Mouse (Mus musculus) brain, adult 2 months (tissue): ENCODE results near the gene Csrp2.

Experiments used
- DNase-seq: peaks from one replicate; pipeline ENCODE4 v3.0.0; 2011; ENCODE audit warnings: low read depth, low spot score

The Csrp2 gene

DNA sequence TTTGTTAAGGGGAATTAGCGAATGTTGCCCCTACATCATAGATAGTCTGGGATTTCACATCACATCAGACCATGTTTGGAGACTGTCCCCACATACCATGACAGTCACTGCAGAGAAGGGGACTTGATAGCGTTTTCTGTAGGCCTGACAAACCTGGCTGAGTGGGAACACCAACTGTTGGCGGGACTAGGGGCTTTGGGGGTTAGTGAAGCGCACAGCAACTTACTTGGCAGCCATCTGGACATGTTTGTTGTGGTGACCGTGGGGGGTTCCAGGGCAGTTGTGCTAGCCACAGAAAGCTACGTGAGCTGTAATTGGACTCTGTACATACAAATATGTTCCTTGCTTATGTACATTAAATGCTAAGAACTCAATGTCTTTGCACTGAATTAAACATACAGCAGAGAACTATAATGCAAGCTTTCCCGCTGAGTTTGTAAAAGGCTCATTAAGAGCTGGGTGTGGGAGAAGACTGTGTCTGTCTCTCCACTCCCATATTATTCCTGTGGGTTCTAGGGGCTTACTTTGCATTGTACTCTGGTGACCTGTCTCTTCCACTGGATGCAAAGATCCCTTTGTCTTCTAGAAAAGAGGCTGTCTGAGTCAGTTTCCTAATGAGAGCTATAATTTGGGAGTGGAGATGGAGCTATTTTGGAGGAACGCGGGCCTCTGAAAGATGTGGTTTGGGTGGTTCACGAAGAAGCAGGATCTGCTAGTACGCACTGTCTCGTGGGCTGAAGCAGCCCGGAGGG lies 11.7 kb downstream of the Csrp2 start:
- DNase-seq: no peak

DNA sequence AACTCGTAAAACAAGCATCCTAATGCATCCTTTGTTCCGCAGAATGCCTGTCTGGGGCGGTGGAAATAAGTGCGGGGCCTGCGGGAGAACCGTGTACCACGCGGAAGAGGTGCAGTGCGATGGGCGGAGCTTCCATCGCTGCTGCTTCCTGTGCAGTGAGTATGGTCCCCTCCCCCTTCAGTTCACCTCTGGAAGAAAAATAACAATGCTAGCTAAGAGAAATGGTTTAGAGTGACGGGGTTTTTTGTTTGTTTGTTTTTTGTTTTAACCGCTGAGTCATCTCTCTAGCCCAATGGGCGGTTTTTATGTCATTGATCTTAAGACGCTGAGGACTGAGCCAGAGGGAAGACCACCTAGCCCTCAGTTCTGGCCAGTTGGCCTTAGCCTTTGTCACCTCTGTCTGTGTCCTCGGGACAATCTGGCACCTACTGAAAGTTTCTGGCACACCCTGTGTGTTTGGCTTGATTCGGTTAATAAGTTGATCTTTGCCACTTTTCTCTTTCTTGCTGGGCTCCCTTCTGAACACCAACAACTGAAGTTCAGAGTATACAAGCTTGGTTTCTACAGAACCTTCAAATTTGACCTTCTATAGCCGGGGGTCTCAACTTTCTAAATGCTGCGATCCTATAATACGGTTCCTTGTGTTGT lies 12.4 kb downstream of the Csrp2 start:
- DNase-seq: peak; percentile 82

DNA sequence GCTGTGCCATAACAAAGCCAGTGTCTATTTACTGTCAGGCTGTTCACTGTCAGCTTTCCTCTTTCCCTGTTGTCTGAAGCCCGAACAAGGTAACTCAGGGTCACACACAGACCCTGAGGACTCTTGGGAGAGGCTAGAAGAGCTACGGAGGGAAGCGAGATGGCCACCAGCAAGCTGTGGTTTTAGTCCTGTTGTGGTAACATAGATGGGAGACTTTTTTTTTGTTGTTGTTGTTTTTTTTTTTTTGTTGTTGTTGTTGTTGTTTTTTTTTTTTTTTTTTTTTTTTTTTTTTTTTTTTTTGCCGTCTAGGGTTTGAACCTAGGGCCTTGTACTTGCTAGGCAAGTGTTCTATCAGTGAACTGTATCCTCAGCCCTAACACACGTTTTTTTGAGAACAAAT lies 14.0 kb downstream of the Csrp2 start:
- no peak for DNase-seq

DNA sequence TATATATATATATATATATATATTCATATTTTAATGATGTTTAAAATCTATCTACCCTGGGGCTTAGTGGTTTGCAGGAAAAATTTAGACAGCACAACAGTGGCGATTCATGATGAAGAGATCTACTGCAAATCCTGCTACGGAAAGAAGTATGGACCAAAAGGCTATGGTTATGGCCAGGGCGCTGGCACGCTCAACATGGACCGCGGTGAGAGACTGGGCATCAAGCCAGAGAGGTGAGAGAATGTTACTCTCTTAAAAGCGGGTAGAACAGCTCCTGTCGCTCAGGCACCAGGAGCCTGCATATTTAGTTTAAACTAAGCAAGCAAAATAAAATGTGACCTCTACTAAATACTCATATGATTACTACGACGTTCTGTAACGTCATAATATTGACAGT lies 15.5 kb downstream of the Csrp2 start:
- peak; percentile 58 for DNase-seq

DNA sequence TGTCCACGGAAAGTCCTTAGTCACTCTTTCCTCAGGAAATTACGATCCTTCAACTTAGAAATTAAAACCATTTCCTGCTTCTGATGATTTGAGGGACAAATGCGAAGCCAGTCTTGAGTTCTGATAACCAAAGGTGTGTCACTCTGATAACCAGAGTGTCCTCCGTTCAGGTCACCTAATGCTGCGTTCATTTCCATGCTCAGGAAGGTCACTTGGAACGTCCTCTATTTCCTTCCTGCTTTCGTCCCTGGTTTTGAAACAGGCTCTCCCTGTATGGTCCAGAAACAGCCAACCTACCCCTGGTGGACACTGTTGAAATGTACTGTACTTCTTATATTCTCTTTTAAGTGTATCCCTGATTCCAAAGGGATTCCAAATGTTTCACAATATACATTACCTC lies 16.1 kb downstream of the Csrp2 start:
- no peak for DNase-seq

DNA sequence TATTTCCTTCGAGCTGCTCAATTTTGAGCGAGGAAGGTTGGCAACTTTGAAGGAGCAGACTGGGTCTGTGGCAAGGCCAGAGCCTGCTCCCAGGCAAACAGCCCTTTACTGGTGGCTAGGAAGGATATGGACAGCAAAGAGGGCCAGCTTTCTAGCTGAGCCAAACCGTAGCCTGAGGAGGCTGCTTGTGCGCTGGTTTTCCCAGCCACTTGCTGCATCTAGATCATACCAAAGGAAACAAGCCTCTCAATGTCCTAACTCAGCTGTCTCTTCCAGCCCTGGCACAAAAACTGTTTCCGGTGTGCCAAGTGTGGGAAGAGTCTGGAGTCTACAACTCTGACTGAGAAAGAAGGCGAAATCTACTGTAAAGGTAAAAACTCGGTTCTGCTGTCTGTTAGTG lies 18.8 kb downstream of the Csrp2 start:
- DNase-seq: peak; percentile 64

DNA sequence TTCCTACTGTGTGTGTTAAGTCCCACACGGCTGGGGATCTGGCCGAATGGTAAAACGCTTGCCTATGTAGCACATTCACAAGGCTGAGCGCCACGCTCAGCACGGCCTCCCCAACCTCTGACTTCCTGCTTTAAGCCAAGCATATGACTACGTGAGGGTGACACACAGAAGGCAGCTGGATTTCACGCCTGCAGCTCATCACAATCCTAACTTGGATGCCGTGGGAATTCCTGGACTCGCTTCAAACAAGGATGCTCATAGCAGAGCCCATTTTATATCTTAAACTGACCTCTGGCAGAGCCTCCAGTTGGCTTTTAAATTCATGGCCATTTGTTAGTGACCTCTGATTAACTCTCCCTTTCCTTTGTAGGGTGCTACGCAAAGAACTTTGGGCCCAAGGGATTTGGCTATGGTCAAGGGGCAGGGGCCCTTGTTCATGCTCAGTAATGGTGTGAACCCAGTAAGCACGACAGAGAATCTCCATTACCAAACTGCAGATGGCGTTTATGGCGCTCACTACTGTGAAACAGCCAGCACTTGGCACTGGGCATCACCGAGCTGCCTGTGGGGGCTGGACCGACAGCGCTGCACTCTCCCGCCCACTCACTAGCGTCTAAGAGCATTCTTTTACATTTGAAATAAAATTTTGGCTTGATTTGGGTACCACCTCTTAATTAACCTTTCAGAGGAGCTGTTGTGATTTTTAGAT lies 19.4 kb downstream of the Csrp2 start:
- DNase-seq: peak; percentile 91

DNA sequence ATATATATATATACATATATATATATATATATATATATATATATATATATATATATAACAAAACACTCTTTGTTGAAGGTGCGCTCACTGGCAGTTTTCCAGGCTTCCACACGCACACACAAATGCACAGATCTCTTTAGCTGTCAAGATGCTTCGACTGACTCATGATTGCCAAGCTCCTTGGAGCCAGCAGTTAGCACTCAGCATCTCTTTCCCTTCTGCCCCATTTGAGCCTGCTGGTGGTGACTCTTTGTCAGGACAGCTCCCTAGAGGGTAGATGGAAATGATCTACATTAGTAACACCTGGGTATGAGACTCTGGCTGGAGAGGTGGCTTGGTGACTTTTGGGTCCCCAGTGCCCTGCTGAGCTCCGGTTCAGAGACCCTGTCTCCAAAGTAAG lies 20.1 kb downstream of the Csrp2 start:
- DNase-seq: peak; percentile 68

DNA sequence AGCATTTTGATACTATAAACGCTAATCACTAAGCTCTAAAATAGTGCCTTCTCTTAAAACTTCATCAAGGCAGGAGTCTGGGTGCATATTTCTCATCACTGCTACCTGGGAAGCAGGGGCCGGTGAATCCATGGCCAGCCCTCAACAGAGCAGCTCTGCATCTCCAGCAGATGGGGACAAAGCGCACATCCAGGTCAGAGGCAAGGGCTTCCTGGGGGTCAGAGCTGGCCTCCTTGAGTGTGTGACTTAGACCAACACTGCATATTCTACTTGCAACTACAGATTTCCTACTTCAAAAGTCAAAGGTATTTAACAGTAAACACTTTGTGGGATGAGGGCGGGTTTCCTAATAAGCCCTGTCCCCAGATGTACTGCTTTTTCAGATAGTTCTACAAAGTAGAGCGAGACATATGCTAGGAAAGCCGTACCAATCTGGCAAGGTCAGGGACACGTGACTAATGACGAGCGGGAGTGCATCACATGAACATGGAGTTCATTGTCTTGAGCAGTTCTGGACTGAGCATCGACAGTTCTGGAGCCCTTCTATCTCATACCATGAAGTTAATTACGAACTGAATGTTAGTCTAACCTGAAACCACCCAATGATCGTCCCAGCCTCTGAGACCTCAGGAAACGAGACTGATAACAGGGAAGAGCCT lies 21.3 kb downstream of the Csrp2 start:
- DNase-seq: no peak

DNA sequence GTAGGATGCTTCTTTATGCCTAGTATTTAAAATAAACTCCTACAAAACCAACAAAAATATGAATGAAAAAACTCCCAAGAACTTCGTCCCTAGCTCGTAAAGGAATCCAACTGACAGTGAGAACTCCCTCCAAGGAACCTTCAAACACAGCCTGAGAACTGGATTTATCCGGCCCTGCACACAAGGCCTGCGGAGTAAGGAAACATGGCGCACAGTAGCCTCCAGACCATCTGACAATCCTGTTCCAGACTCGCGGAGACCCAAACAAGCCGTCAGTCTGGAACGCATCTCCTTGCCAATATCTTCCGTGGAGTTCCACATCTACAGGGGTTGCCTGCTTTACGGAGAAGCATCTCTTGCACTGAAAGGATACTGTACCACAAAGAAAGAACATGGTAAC lies 22.4 kb downstream of the Csrp2 start:
- no peak for DNase-seq

DNA sequence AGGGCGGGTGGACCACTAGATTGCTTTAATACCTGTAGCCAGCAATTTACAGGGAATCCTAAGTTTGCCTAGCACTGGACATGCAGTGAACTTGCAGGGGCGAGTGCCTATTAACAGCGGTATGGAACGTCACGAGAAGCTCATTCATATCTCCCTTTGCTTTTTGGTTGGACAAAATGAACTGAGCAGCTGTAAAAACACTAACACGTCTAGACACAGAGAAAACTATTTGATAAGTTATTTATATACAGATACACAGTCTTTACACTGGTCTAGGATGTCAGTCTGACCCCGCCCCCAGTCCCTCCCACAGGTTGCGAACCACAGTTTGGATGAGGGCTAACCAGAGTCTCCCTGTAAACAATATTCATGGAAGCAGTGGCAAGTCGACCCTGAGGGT lies 23.2 kb downstream of the Csrp2 start:
- no peak for DNase-seq

DNA sequence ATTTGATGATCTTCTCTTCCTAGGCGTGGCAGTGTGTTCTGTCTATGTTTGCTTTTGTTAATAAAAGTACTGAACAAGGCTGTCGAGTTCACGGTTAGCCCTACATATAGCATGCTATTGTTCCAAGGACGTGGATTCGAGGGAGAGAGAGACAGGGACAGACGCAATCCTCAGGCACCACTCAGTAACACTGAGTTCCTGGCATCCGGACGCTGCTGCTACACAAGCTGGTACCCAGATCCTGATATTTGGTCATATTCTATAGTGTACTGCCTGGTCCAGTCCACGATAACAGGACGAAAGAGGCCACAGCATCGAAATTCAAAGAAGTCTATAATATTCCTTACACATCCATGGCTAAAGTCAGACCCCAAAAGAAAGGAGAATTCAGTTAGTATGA lies 24.6 kb downstream of the Csrp2 start:
- DNase-seq: no peak

DNA sequence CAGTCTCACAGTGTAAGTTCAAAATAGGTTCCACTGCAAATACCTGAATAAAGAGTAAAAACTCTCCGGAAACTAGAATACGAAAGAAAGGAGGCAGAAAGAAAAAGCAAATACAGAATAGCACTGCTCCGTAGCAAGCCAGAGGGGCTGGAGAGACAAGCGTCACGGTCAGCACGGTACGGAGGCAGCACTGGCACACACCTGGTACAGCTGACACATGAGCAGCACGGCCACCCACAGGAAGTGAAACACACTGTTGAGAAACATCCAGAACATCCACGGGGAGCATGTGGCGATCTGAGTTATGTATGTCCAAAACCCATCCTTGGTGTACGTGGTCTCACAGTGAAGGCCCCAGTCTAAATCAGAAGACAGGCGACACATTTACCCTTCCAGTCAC lies 26.4 kb downstream of the Csrp2 start:
- peak; percentile 25 for DNase-seq

DNA sequence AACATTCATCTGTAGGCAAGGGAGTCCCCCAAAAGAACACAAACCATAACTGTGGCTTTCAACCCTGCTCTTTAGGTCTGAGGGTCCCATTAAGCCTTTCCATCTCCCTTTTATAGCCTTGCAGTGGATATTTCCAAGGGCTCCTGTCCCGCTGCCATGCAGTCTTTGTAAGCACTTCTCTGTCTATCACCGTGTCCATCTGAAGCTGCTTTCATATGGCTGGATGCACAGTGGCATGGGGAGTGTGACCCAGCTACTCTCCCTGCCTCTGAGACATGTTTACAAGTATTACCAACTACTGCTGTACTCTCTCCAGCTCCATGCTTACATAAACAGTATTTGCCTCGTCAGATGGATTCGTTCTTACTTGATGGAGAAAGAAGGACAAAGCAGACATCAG lies 28.0 kb downstream of the Csrp2 start:
- DNase-seq: no peak

DNA sequence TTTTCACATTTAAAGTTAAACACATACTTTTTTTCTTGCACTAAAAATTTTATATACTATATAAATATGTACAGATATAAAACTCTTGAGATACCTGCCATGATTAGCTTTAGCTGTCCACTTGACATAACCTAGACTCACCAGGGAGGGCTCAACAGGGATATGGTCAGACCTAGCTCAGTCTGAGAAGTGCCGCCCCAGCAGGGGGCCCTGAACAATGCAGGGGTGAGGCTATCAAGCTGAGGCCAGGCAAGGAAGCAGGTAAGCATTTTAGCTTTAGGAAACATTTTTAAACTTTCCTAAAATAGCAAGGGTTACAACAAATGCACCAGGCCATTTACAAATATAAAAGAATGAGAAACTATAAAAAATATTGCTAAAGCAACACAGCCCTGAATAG lies 31.5 kb downstream of the Csrp2 start:
- DNase-seq: no peak

DNA sequence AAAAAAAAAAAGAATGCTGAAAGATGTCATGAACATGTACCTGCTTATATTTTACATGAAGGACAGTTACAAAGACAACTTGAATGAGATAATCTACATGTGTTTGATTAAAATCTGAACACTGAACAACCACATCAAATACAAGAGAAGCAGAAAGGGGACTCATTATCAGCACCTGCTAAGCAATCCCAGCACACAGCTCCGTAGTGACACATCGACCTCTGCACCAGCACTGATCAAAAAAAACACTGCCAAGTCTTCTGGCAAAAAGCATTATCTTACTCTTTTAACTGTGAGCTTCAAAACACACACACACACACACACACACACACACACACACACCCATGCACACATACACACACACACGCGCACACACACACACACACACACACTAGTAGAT lies 32.2 kb downstream of the Csrp2 start:
- no peak for DNase-seq

DNA sequence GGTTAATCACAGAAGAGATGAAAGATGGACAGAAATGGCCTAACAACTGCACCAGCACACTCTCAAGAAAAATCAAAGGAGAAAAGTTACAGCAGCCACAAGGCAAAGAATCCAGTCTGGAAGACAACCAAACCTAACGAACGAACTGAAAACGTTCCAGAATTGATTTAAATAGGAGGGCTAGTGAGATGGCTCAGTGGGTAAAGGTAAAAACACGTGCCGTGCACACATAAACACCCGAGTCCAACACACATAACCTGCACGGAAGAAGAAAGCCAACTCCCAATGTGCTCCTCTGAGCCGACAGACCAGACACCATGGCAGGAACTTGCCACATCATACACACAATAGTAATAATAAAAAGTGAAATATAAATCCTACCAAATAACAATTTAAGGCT lies 32.7 kb downstream of the Csrp2 start:
- DNase-seq: no peak

DNA sequence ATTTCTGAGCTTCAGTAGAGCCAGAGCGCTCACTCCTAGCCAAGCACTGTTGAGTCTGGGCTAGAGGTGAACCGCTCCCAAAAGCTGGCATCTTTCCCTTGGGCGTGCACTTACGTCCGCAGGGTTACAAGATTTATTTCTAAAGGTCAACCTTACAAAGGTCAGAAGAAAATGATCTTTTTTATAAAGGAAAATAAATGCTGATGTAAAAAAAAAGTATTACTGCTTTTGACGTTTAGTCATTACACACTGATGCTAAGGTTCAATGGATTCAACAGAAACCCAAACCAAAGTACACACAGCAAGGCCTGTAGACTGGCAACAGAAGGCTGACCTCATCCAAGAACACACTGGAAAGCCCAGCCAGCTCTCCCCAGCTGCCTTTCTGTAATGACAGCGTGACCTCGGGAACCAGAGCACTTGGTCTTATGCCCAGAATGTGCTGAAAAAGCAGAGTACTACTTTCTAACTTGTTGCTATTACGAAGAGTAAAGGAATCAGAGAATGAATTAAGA lies 33.4 kb downstream of the Csrp2 start:
- DNase-seq: peak; percentile 85

DNA sequence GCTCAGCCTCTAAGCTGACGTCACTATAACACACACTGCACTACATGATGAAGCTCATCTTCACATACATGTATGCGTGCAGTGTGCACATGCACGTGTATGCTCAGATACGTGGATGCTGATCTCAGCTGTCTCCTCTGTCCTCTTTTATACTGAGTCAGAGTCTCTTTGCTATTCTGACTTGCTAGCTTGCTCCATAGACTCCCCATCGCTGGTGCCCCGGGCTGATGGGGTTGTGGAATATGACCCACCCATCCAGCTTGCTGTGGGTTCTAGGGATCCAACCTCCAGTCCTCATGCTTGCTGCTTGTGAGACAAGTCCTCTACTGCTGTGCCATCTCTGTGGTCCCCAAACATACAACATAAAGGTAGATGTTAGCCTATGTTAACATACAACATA lies 39.3 kb downstream of the Csrp2 start:
- no peak for DNase-seq

DNA sequence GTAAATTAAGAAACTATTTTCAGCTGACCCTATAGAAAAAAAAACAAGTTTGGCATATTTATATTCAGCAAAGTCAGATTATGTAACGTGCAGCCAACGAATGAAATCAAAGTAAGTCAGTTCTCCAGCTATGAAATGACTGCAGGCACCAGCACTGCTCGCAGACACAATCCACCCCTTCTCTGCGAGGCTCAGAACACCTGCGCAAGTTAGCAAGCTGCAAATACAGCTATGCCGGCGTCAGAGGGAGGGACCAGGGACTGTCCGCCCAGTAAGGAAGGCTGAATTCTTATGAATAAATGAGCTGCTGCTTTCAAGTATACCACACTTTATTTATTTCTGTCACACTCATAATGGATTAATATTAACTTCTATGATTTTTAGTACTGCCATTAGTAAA lies 40.2 kb downstream of the Csrp2 start:
- peak; percentile 73 for DNase-seq

DNA sequence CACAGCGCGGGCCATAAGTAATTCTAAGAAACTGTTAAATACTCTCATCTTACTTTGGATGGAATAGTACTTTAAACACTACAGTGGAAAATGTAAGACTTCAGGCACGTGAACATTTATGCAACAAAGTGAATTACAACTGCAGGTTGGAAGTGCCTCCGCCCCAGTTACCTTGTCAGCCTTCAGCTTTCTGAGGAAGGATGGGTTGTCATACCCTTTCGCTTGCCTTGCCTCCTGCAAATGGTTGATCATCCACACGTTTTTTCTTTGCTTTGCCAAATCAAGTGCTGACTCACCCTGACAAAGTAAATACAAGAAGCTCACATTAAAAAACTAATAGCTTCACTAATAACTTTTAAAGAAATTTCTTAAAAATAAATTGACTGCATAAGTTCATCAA lies 41.3 kb downstream of the Csrp2 start:
- DNase-seq: peak; percentile 27

DNA sequence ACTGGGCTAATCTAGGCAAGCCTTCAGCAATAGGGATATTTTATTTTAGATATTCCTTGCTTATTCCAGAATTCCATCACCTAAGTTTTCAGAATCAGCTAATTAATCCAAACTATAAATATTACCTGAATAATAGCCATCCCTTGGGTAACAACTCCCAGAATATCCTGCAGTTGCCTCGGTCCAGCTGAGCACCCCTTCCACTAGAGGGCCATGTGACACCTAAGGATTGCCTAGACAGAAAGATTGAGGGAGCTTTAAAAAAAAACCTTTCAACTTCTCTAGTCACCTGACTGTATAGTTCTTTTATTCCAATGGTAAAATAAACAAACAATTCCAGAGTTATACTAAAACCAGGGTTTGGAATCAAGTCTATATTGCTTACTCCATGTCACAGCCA lies 42.6 kb downstream of the Csrp2 start:
- DNase-seq: peak; percentile 26
